Mouse (Mus musculus): ENCODE measurements around the gene Tcf7l1.

GRCm38 (mm10) chr6:72678631-72679030 lies 110.4 kb downstream of the Tcf7l1 start:
- TF ChIP-seq CTCF (IDR thresholded peaks at IDR 0.05; ENCODE audit: borderline replicate concordance, insufficient read depth, low read depth, low read length) = no peak
- TF ChIP-seq POLR2A (IDR thresholded peaks at IDR 0.05; ENCODE audit: borderline replicate concordance, insufficient read depth, low read length) = no peak

Measured in cerebellum, adult 2 months (tissue).